Mouse (Mus musculus): ENCODE measurements around the gene Zfp106. TPM values are rescaled to one million over a fixed set of nuclear protein-coding genes. Genes with fewer than 3 reads are reported as not detected.
A peak's percentile ranks its signal among the peaks of the same experiment; 100 is the strongest.
"Not testable (repeated sequence)": the region's sequence is repeated elsewhere in the genome, so short reads cannot be mapped to it uniquely, and the experiment has no call there.

Gene Zfp106
- polyA plus RNA-seq, 1 experiment from 2014 or later, result 53.7 TPM

DNA sequence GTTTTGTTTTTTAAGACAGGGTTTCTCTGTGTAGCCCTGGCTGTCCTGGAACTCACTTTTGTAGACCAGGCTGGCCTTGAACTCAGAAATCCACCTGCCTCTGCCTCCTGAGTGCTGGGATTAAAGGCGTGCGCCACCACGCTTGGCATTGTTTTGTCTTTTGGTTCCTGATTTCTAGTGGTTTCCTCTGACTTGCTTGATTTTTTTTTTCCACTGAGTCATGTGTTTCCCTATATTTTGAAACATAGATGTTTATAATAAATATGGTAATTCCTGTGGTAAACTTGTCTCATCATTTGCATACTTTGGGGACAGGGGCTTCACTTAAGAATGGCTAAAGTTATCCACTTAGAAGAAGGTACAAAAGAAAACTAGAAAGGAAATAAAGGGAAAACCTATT, 8.5 kb upstream of the Zfp106 start:
- 92% methylated on average over 3 of the region's 3 CpGs for WGBS
- not testable (repeated sequence) for H3K4me3 ChIP-seq (replicated peaks); H3K27ac ChIP-seq; H3K4me2 ChIP-seq; ATAC-seq (replicated peaks; ENCODE audit: low FRiP score); H3K27me3 ChIP-seq; H3K9me3 ChIP-seq (replicated peaks); H3K9ac ChIP-seq; H3K36me3 ChIP-seq
- H3K4me1 ChIP-seq, result peaks cover 13% of the 10 kb centered on the region; the same call in 1 of the 2 replicates

DNA sequence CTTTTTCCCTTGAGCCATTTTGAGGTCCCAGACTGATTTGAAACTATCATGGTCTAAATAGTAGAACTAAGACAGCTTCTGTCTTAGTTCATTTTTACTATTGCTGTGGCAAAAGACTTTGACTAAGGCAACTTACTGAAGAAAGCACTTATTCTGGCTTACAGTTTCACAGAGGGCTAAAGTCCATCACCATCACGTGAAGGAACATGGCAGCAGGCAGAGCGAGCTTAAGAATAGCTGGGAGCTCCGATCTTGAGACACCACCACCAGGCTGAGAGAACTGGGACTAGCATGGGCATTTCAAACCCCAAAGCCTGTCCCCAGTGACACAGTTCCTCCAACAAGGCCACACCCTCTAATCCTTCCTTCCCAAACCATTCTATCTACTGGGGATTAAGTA, 7.4 kb upstream of the Zfp106 start:
- 93% methylated on average over 3 of the region's 3 CpGs for WGBS
- H3K4me2 ChIP-seq, result no peak overlapping the region

DNA sequence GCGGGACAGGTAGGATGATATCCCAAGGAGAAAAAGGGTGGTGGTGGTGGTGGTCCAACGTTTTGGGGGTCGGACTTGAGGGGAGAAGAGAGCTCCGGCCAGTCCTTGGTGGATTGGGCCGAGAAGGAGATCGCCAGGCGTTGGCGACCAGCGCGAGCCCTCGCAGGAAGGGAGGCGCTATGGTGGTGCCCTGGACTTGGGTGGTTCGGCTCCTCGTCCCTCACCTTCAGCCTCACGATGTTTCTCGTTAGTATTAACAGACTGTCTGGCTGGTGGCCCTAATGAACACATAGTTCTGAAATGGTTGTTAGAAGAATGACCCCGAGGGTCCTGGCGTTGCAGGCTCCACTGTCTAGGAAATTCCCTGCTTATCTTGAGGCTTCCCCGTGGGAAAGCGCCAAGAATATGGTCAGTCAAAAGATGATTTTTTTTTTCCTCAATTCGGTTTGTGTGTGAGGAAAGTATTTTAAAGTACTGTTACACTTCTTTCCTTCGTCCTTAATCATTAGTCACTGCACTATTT, 4.2 kb upstream of the Zfp106 start:
- H3K9ac ChIP-seq, result peak overlapping the region; percentile 61
- H3K36me3 ChIP-seq, result peaks cover 9% of the 10 kb centered on the region
- no peaks in the 10 kb centered on the region for H3K27me3 ChIP-seq
- H3K4me1 ChIP-seq, result peaks cover 14% of the 10 kb centered on the region
- no peaks in the 10 kb centered on the region for H3K9me3 ChIP-seq (replicated peaks)
- peak; percentile 79 for ATAC-seq (replicated peaks; ENCODE audit: low FRiP score)
- whole genome bisulfite sequencing, result under 1% methylated on average over 22 of the region's 22 CpGs
- H3K4me3 ChIP-seq (replicated peaks), result peak overlapping the region; percentile 64
- peak overlapping the region; percentile 96 for H3K27ac ChIP-seq
- peak overlapping the region; percentile 71 for H3K4me2 ChIP-seq

More for the DNA sequence above, 7.4 kb upstream of the Zfp106 start:
- Histone ChIP-seq H3K9me3 (replicated peaks) (no peaks in the 10 kb centered on the region), H3K9ac (no peak overlapping the region), H3K27me3 (no peaks in the 10 kb centered on the region), H3K4me1 (peaks cover 15% of the 10 kb centered on the region; the same call in 1 of the 2 replicates), H3K27ac (no peak overlapping the region), H3K36me3 (peaks cover 9% of the 10 kb centered on the region), H3K4me3 (replicated peaks) (no peak overlapping the region)
- ATAC-seq (replicated peaks; ENCODE audit: low FRiP score), result no peak

DNA sequence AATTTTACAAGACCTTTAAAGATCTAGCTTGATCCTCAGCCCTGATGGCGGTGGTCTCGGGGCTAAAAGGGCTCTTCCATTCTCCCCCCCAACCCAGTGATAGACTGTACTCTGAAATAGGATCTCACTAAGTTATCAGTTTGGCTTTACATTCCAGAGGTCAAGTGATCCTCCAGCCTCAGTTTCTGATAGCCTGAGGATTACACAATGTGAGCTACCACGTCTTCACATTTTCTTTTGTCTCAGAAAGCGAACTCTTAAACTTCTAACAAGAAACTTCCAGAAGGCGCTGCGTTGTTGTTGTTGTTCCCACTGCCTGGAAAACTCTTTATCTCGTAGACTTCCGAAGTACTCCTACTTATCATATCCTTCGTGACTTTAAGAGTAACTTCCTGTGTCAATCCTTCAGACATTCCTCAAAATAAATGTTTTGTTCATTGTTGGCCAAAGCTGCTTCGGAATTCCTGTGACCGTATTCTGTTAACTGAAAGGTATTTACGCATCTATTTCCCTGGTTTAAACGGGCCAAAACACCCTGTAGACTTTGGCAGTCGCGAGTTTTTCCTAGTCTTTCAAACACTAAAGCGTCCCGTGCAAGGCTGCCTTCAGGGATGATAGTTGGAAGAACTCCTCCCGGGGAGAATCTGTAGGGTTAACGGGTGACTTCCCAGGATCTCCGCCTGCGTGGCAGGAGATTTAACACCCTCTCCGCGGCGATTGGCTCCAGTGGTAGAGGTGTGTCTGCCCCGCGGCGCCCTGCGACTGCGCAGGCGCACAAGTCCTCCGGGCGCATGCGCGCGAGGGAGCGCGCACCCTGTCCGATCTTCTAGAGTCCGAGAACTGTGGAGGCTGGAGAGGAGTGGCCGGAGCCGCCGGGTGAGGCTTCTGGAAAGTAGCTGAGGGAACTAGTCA, 3.5 kb upstream of the Zfp106 start, which contains the start of gene Snap23:
TSS of gene Snap23 (plus strand) at position 786 of the 912 bp plus-strand sequence.
- Histone ChIP-seq H3K27ac (peak within 1 kb of the TSS; percentile 96), H3K27me3 (no peaks in the 10 kb centered on the region), H3K4me1 (peaks cover 21% of the 10 kb centered on the region), H3K36me3 (peaks cover 9% of the 10 kb centered on the region), H3K9me3 (replicated peaks) (no peaks in the 10 kb centered on the region), H3K4me3 (replicated peaks) (peak within 1 kb of the TSS; percentile 64), H3K9ac (peak within 1 kb of the TSS; percentile 61), H3K4me2 (peak within 1 kb of the TSS; percentile 71)
- peak; percentile 96 for ATAC-seq (replicated peaks; ENCODE audit: low FRiP score)
- under 1% methylated on average over 42 of the region's 42 CpGs for WGBS

- Histone ChIP-seq H3K9ac (no peak overlapping the region), H3K4me1 (peaks cover 26% of the 10 kb centered on the region), H3K36me3 (peaks cover 2% of the 10 kb centered on the region; the same call in 1 of the 2 replicates), H3K27me3 (no peaks in the 10 kb centered on the region), H3K4me2 (no peak overlapping the region), H3K4me3 (replicated peaks) (no peak overlapping the region), H3K9me3 (replicated peaks) (no peaks in the 10 kb centered on the region), H3K27ac (no peak overlapping the region)
- ATAC-seq (replicated peaks; ENCODE audit: low FRiP score), result no peak
- WGBS, result 74% methylated on average over 2 of the region's 2 CpGs
These were observed 1.7 kb upstream of the Zfp106 start for GRCm38 (mm10) chr2:120565363-120565762.

GRCm38 (mm10) chr2:120564548-120565188, 1.0 kb upstream of the Zfp106 start:
- not testable (repeated sequence) for ATAC-seq (replicated peaks; ENCODE audit: low FRiP score); H3K27me3 ChIP-seq; H3K9ac ChIP-seq; H3K27ac ChIP-seq; H3K4me3 ChIP-seq (replicated peaks); H3K4me2 ChIP-seq; H3K9me3 ChIP-seq (replicated peaks); H3K36me3 ChIP-seq
- peaks cover 26% of the 10 kb centered on the region for H3K4me1 ChIP-seq
- WGBS, result 92% methylated on average over 4 of the region's 4 CpGs

- 24% methylated on average over 9 of the region's 9 CpGs for WGBS
- peak overlapping the region; percentile 81 for H3K9ac ChIP-seq
- no peaks in the 10 kb centered on the region for H3K27me3 ChIP-seq
- H3K4me2 ChIP-seq, result peak overlapping the region; percentile 62
- H3K4me1 ChIP-seq, result peaks cover 17% of the 10 kb centered on the region
- H3K27ac ChIP-seq, result peak overlapping the region; percentile 85; the same call in 1 of the 2 replicates
- H3K9me3 ChIP-seq (replicated peaks), result no peaks in the 10 kb centered on the region
- peak overlapping the region; percentile 79 for H3K4me3 ChIP-seq (replicated peaks)
- peaks cover 4% of the 10 kb centered on the region; the same call in 1 of the 2 replicates for H3K36me3 ChIP-seq
- ATAC-seq (replicated peaks; ENCODE audit: low FRiP score), result no peak
These were observed 796 bp downstream of the Zfp106 start for GRCm38 (mm10) chr2:120562859-120563234.

GRCm38 (mm10) chr2:120561524-120561923, 2.1 kb downstream of the Zfp106 start:
- Histone ChIP-seq H3K36me3 (peaks cover 9% of the 10 kb centered on the region), H3K27me3 (no peaks in the 10 kb centered on the region), H3K9ac (no peak overlapping the region), H3K9me3 (replicated peaks) (no peaks in the 10 kb centered on the region), H3K27ac (no peak overlapping the region), H3K4me2 (no peak overlapping the region), H3K4me3 (replicated peaks) (no peak overlapping the region), H3K4me1 (peaks cover 14% of the 10 kb centered on the region)
- ATAC-seq (replicated peaks; ENCODE audit: low FRiP score), result no peak
- 89% methylated on average over 1 of the region's 1 CpGs for WGBS

GRCm38 (mm10) chr2:120558813-120559212, 4.8 kb downstream of the Zfp106 start:
- no peak overlapping the region for H3K4me3 ChIP-seq (replicated peaks)
- H3K36me3 ChIP-seq, result peaks cover 25% of the 10 kb centered on the region
- H3K27ac ChIP-seq, result no peak overlapping the region
- no peak overlapping the region for H3K4me2 ChIP-seq
- H3K4me1 ChIP-seq, result peaks cover 14% of the 10 kb centered on the region
- H3K9me3 ChIP-seq (replicated peaks), result no peaks in the 10 kb centered on the region
- 82% methylated on average over 3 of the region's 3 CpGs for WGBS
- H3K9ac ChIP-seq, result no peak overlapping the region
- no peaks in the 10 kb centered on the region for H3K27me3 ChIP-seq
- ATAC-seq (replicated peaks; ENCODE audit: low FRiP score), result no peak

GRCm38 (mm10) chr2:120556868-120557267, 6.8 kb downstream of the Zfp106 start:
- H3K9ac ChIP-seq, result no peak overlapping the region
- WGBS, result 75% methylated on average over 3 of the region's 3 CpGs
- no peak for ATAC-seq (replicated peaks; ENCODE audit: low FRiP score)

DNA sequence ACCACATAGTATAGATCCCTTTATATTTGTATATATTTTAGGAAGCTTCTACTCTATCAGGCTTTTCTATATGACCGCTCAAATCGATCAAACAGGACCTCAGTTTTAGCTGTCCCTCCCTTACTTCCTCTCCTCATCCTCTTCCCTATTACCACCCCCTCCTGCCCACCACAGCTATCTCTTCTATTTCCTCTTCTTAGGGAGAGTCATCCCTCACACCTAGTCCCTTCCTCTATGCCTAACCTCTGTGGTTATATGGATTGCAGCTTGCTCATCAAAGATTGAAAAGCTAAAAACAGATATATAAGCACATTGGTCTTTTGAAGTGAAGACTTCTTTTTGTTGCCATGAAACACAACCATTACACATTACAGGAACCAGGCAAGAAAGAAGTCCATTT, 18.9 kb downstream of the Zfp106 start:
- WGBS, result 100% methylated on average over 2 of the region's 2 CpGs

More at GRCm38 (mm10) chr2:120556868-120557267, 6.8 kb downstream of the Zfp106 start:
- H3K4me1 ChIP-seq, result peaks cover 2% of the 10 kb centered on the region
- peaks cover 42% of the 10 kb centered on the region for H3K36me3 ChIP-seq
- H3K4me3 ChIP-seq (replicated peaks), result no peak overlapping the region
- no peaks in the 10 kb centered on the region for H3K27me3 ChIP-seq
- H3K27ac ChIP-seq, result no peak overlapping the region
- H3K9me3 ChIP-seq (replicated peaks), result no peaks in the 10 kb centered on the region
- H3K4me2 ChIP-seq, result no peak overlapping the region

GRCm38 (mm10) chr2:120539778-120540208, 23.9 kb downstream of the Zfp106 start:
- 19% methylated on average over 1 of the region's 1 CpGs for WGBS
- peak; percentile 85 for ATAC-seq (replicated peaks; ENCODE audit: low FRiP score)
- no peaks in the 10 kb centered on the region for H3K27me3 ChIP-seq
- H3K36me3 ChIP-seq, result peaks cover 30% of the 10 kb centered on the region
- H3K9me3 ChIP-seq (replicated peaks), result no peaks in the 10 kb centered on the region
- no peak overlapping the region for H3K4me2 ChIP-seq
- H3K27ac ChIP-seq, result peak overlapping the region; percentile 75
- peaks cover 10% of the 10 kb centered on the region for H3K4me1 ChIP-seq
- H3K9ac ChIP-seq, result no peak overlapping the region
- H3K4me3 ChIP-seq (replicated peaks), result 0 out of 2 replicates have a peak overlapping the region, but pooled peaks have one; percentile 0

More for the DNA sequence above, 18.9 kb downstream of the Zfp106 start:
- no peak for ATAC-seq (replicated peaks; ENCODE audit: low FRiP score)
- peaks cover 4% of the 10 kb centered on the region for H3K4me1 ChIP-seq
- peaks cover 43% of the 10 kb centered on the region for H3K36me3 ChIP-seq
- H3K4me2 ChIP-seq, result no peak overlapping the region
- no peak overlapping the region for H3K9ac ChIP-seq
- H3K27me3 ChIP-seq, result no peaks in the 10 kb centered on the region
- no peak overlapping the region for H3K4me3 ChIP-seq (replicated peaks)
- H3K27ac ChIP-seq, result no peak overlapping the region
- H3K9me3 ChIP-seq (replicated peaks), result no peaks in the 10 kb centered on the region

All from kidney, embryonic 15.5 days (tissue).